Mouse (Mus musculus) lung, embryonic 14.5 days (tissue): Measurements from ENCODE around the gene Grtp1. TPM values are rescaled to one million over a fixed set of nuclear protein-coding genes. Genes with fewer than 3 reads are reported as not detected.

Experiments used
- ATAC-seq: fragments of 200-750 bp; cut with Nextera tagmentation; 2 replicates; pipeline ENCODE4 v1.8.0; 2017; ENCODE audit warnings: mild to moderate bottlenecking, moderate TSS enrichment, moderate library complexity; ENCODE audit not compliant: insufficient read depth
- DNase-seq: peaks from one replicate; pipeline ENCODE4 v3.0.0-alpha.2; 2015
- H3K27ac ChIP-seq: fragments of 300-500 bp; sonication (generic); 2 replicates; pipeline ENCODE4 v1.5.1; 2014; ENCODE audit warnings: low read depth, mild to moderate bottlenecking, moderate library complexity
- H3K27me3 ChIP-seq: fragments of 300-500 bp; sonication (generic); 2 replicates; pipeline ENCODE4 v1.6.1; 2014; ENCODE audit warnings: low read length, control low read depth; ENCODE audit not compliant: insufficient read depth
- H3K36me3 ChIP-seq: fragments of 300-500 bp; sonication (generic); 2 replicates; pipeline ENCODE4 v1.6.1; 2014; ENCODE audit warnings: control low read depth; ENCODE audit not compliant: insufficient read depth
- H3K4me1 ChIP-seq: fragments of 300-500 bp; sonication (generic); 2 replicates; pipeline ENCODE4 v1.6.1; 2014; ENCODE audit warnings: antibody characterized with exemption, control low read depth; ENCODE audit not compliant: insufficient read depth
- H3K4me2 ChIP-seq: fragments of 300-500 bp; sonication (generic); 2 replicates; pipeline ENCODE4 v1.6.1; 2014; ENCODE audit warnings: mild to moderate bottlenecking
- H3K4me3 ChIP-seq: fragments of 300-500 bp; sonication (generic); 2 replicates; pipeline ENCODE4 v1.5.1; 2014; ENCODE audit warnings: low read depth, low read length
- H3K9ac ChIP-seq: fragments of 300-500 bp; sonication (generic); 2 replicates; pipeline ENCODE4 v1.6.1; 2014
- H3K9me3 ChIP-seq: fragments of 300-500 bp; sonication (generic); 2 replicates; pipeline ENCODE4 v1.6.1; 2016; ENCODE audit warnings: low read depth, low read length, control low read depth
- CTCF ChIP-seq: IDR thresholded peaks from 2 replicates; pipeline ENCODE4 v1.5.1; 2016; ENCODE audit warnings: antibody characterized with exemption, low read depth
- WGBS: fragments of 180-500 bp; shearing (Covaris S2); extraction: QIAGEN DNeasy Blood & Tissue Kit; methylation state at CpG from one replicate; pipeline ENCODE4 v1.1.7; 2014; 5-methylcytosine and 5-hydroxymethylcytosine counted together
- polyA plus RNA-seq: library from polyadenylated mRNA; unstranded; fragments of >200 nt; fragmentation: Nextera tagmentation; extraction: Ambion mirVana; gene quantifications from 2 replicates; pipeline ENCODE4 v1.2.1, GENCODE M21; 2014

Grtp1 gene
- polyA plus RNA-seq, 1 experiment from 2014 or later: 4.8 TPM

DNA sequence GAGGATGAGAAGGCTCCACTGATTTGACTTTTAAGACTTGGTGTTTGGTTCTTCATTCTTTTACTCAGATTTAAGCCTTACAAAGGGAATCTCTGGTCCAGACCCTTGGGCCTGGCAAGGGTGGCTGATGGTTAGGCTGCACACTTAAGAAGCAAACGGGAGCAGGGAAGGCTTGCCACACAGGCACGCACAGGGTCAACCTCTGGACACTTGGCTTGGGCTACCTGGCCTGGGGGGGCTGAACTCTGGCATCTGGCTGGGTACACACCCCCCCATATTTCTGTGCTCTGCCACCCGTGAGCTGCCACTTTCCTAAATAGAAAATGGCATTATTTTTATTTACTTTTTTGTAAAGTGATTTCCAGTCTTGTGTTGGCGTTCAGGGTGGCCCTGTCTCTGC lies 25.6 kb downstream of the Grtp1 start:
- no peak overlapping the region for H3K4me2 ChIP-seq
- no peak overlapping the region for H3K9ac ChIP-seq
- 83% methylated on average over 4 of the region's 4 CpGs for WGBS
- no peaks in the 10 kb centered on the region for H3K4me1 ChIP-seq
- ATAC-seq (no peak), DNase-seq (no peak)
- TF ChIP-seq CTCF: no peak
- no peaks in the 10 kb centered on the region for H3K9me3 ChIP-seq
- no peaks in the 10 kb centered on the region for H3K27me3 ChIP-seq
- no peak overlapping the region for H3K4me3 ChIP-seq
- H3K27ac ChIP-seq: no peak overlapping the region
- peaks cover 78% of the 10 kb centered on the region for H3K36me3 ChIP-seq

DNA sequence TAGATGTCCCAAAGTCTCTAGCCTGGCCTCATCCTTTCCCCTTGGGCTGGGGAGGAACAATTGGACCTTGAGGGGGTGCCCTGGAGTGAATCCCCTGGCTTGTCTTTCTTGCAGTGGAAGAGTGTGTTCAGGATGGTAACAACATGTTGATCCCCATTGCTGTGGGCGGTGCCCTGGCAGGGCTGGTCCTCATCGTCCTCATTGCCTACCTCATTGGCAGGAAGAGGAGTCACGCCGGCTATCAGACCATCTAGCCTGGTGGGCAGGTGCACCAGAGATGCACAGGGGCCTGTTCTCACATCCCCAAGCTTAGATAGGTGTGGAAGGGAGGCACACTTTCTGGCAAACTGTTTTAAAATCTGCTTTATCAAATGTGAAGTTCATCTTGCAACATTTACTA lies 26.1 kb downstream of the Grtp1 start:
- no peaks in the 10 kb centered on the region for H3K9me3 ChIP-seq
- no peak overlapping the region for H3K9ac ChIP-seq
- WGBS: 91% methylated on average over 4 of the region's 4 CpGs
- no peak for DNase-seq
- TF ChIP-seq CTCF: no peak
- H3K36me3 ChIP-seq: peaks cover 83% of the 10 kb centered on the region
- no peak for ATAC-seq
- no peak overlapping the region for H3K4me3 ChIP-seq
- H3K4me2 ChIP-seq: no peak overlapping the region
- H3K4me1 ChIP-seq: no peaks in the 10 kb centered on the region
- H3K27me3 ChIP-seq: no peaks in the 10 kb centered on the region
- no peak overlapping the region for H3K27ac ChIP-seq

DNA sequence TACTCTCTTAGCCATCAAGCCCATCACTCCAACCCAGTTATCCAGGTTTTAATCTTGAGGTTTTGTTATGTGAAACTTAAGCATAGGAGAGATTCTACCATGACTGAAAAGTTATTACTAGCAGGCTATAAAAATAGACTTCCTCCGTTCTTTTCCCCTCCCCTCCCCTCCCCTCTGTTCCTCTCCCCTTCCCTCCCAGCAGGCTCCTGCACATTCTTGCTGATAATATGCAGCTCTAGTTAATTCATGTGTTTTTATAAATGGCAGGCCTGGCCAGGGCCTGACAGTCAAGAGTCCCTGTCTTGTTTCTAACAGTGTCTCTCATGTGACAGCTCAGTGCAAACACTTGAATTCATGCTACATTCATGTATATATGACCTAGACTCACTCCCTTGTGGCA lies 29.9 kb downstream of the Grtp1 start:
- ATAC-seq (no peak), DNase-seq (no peak)
- WGBS: 57% methylated on average over 1 of the region's 1 CpGs
- no peak overlapping the region for H3K27ac ChIP-seq
- no peaks in the 10 kb centered on the region for H3K27me3 ChIP-seq
- H3K4me1 ChIP-seq: no peaks in the 10 kb centered on the region
- H3K9ac ChIP-seq: no peak overlapping the region
- H3K9me3 ChIP-seq: no peaks in the 10 kb centered on the region
- TF ChIP-seq CTCF: no peak
- no peak overlapping the region for H3K4me2 ChIP-seq
- peaks cover 86% of the 10 kb centered on the region for H3K36me3 ChIP-seq
- no peak overlapping the region for H3K4me3 ChIP-seq

DNA sequence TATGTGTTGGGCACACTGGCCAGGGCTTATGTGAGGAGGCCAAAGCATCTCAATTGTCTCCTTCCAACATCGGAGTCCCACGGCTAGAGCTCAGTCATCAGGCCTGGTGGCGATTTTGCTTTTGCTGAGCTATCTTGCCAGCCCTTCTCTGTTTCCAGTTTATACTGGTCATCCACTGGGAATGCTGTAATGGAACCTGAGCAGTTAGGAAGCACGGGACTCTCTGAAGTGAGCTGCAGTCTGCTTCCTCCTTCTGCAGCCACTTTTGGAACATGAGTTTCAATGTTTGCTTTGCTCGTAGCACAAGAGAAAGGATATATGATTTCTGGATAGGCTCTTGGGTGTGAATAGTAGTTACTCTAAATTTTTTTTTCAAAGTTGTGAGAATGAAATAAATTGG lies 36.1 kb downstream of the Grtp1 start:
- Histone ChIP-seq H3K9ac (no peak overlapping the region), H3K4me3 (no peak overlapping the region), H3K4me1 (no peaks in the 10 kb centered on the region), H3K9me3 (no peaks in the 10 kb centered on the region), H3K27ac (no peak overlapping the region), H3K36me3 (peaks cover 30% of the 10 kb centered on the region), H3K4me2 (no peak overlapping the region), H3K27me3 (no peaks in the 10 kb centered on the region)
- WGBS: 80% methylated on average over 5 of the region's 5 CpGs
- DNase-seq (no peak), ATAC-seq (no peak)
- TF ChIP-seq CTCF: no peak

DNA sequence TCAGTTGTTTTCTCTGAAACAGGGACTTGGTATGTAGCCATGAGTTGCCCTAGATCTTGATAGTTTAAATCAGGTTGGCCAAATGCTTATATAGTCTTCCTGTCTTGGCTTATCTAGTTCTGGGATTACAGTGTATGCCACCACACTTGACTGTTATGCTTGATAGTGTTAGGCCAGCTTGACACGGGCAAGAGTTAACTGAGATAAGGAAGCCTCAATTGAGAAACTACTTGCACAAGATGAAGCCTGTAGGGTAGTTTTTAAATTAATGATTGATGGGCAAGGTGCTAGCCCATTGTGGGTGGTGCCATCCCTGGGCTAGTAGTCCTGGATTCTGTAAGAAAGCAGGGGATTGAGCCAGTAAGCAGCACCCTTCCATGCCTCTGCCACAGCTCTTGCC lies 36.9 kb downstream of the Grtp1 start:
- WGBS: 53% methylated on average over 1 of the region's 1 CpGs
- Histone ChIP-seq H3K9me3 (no peaks in the 10 kb centered on the region), H3K36me3 (peaks cover 24% of the 10 kb centered on the region), H3K27ac (no peak overlapping the region), H3K4me1 (no peaks in the 10 kb centered on the region), H3K4me3 (no peak overlapping the region), H3K9ac (no peak overlapping the region), H3K4me2 (no peak overlapping the region), H3K27me3 (no peaks in the 10 kb centered on the region)
- ATAC-seq: no peak
- no peak for TF ChIP-seq CTCF
- no peak for DNase-seq

DNA sequence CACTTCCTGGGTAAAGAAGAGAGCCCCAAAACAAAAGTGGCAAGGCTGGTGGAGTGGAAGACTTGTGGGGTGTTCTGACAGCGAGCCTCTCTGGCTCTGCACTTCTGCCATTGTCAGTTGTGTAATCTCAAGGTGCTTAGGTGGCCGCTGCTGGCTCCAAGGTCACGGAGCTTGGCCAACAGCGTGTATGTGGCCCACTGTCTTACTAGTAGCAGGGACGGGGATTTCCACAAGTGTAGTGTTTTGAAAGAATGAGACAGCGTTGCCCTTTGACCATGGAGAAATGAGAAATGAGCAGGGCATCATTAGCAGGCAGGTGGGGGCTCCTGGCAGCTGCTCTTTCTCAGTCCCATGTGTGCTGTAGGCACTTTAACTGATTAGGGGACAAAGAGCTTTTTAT lies 38.3 kb downstream of the Grtp1 start:
- ATAC-seq (no peak), DNase-seq (no peak)
- Histone ChIP-seq H3K4me3 (no peak overlapping the region), H3K27me3 (no peaks in the 10 kb centered on the region), H3K27ac (no peak overlapping the region), H3K4me1 (no peaks in the 10 kb centered on the region), H3K36me3 (peaks cover 10% of the 10 kb centered on the region), H3K4me2 (no peak overlapping the region), H3K9me3 (no peaks in the 10 kb centered on the region), H3K9ac (no peak overlapping the region)
- no peak for TF ChIP-seq CTCF
- 82% methylated on average over 6 of the region's 6 CpGs for WGBS

DNA sequence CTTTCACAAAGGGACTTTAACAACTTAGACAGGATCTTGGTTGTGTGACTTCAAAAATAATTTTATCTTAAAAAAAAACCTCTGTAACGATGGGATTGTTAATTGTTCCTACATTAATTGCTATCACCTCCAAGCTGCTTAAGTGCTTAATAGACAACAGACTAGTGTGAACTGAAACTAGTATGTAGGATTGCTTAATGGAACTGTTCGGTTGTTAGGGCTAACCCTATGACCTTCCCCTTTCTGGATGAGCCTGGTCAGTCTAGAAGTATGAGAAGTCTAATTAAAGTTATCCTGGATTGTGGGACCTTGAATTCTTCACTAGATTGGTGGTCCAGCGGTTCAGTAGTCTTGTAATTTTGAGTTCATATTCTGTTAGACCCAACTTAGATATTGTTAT lies 39.7 kb downstream of the Grtp1 start:
- no peaks in the 10 kb centered on the region for H3K27me3 ChIP-seq
- H3K27ac ChIP-seq: no peak overlapping the region
- no peak for DNase-seq
- 0 out of 2 replicates have a peak overlapping the region, but pooled peaks have one; percentile 1 for H3K4me3 ChIP-seq
- 75% methylated on average over 3 of the region's 3 CpGs for WGBS
- H3K9ac ChIP-seq: no peak overlapping the region
- H3K4me1 ChIP-seq: no peaks in the 10 kb centered on the region
- no peak for ATAC-seq
- H3K36me3 ChIP-seq: peaks cover 1% of the 10 kb centered on the region; the same call in 1 of the 2 replicates
- TF ChIP-seq CTCF: no peak
- H3K9me3 ChIP-seq: no peaks in the 10 kb centered on the region
- peak overlapping the region; percentile 83 for H3K4me2 ChIP-seq

DNA sequence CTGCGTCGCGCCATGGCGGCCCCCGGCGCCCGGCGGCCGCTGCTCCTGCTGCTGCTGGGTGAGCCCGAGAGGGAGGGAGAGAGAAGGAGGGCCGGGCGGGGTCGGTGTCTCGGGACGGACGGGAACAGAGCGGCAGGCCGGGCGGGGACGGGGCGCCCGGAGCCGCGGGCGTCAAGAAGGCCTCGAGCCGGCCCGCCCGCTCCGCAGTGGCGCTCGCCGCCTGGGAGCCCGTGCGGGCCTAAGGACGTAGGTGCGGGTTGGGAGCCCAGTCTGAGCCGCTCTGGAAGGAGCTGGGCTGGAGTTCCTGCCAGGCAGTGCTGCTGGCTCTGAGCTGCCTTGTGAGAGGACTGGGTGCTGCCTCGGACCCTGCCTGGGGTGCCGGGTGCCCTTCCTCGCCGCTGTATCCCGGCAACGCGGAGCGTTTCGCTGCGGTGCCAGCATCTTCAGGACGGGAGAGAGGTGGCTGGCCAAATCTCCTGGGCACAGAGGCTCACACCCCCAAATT lies 41.0 kb downstream of the Grtp1 start:
- DNase-seq (peak; percentile 21), ATAC-seq (peak; percentile 68)
- Histone ChIP-seq H3K9ac (peak overlapping the region; percentile 94), H3K4me1 (no peaks in the 10 kb centered on the region), H3K36me3 (no peaks in the 10 kb centered on the region), H3K9me3 (no peaks in the 10 kb centered on the region), H3K27ac (peak overlapping the region; percentile 69), H3K4me3 (peak overlapping the region; percentile 99), H3K27me3 (no peaks in the 10 kb centered on the region), H3K4me2 (peak overlapping the region; percentile 83)
- no peak for TF ChIP-seq CTCF
- under 1% methylated on average over 47 of the region's 49 CpGs for WGBS
